Mouse (Mus musculus) forebrain, embryonic 16.5 days (tissue): Measurements from ENCODE around the gene Sult6b2. TPM values are rescaled to one million over a fixed set of nuclear protein-coding genes. Genes with fewer than 3 reads are reported as not detected.
A peak's percentile ranks its signal among the peaks of the same experiment; 100 is the strongest.

ENCODE experiments used
- ATAC-seq: fragments of 200-750 bp; cut with Nextera tagmentation; 2 replicates; pipeline ENCODE4 v1.8.0; 2017; ENCODE audit warnings: mild to moderate bottlenecking, moderate library complexity
- H3K27ac ChIP-seq: fragments of 300-500 bp; sonication (generic); 2 replicates; pipeline ENCODE4 v1.5.1; 2014; ENCODE audit warnings: low read length, control low read depth
- H3K27me3 ChIP-seq: fragments of 300-500 bp; sonication (generic); replicated peaks from 2 replicates; pipeline ENCODE4 v1.6.1; 2014; ENCODE audit warnings: low read length; ENCODE audit not compliant: control insufficient read depth, insufficient read depth
- H3K36me3 ChIP-seq: fragments of 300-500 bp; sonication (generic); 2 replicates; pipeline ENCODE4 v1.6.1; 2014; ENCODE audit not compliant: control insufficient read depth, insufficient read depth
- H3K4me1 ChIP-seq: fragments of 300-500 bp; sonication (generic); replicated peaks from 2 replicates; pipeline ENCODE4 v1.6.1; 2014; ENCODE audit warnings: low read length; ENCODE audit not compliant: control insufficient read depth, insufficient read depth
- H3K4me2 ChIP-seq: fragments of 300-500 bp; sonication (generic); 2 replicates; pipeline ENCODE4 v1.6.1; 2014; ENCODE audit warnings: mild to moderate bottlenecking, low read length, control low read depth
- H3K4me3 ChIP-seq: fragments of 300-500 bp; sonication (generic); replicated peaks from 2 replicates; pipeline ENCODE4 v1.5.1; 2014; ENCODE audit warnings: mild to moderate bottlenecking, low read length, control low read depth
- H3K9ac ChIP-seq: fragments of 300-500 bp; sonication (generic); replicated peaks from 2 replicates; pipeline ENCODE4 v1.6.1; 2014; ENCODE audit warnings: low read depth, low read length, control low read depth
- H3K9me3 ChIP-seq: fragments of 300-500 bp; sonication (generic); 2 replicates; pipeline ENCODE4 v1.6.1; 2016; ENCODE audit warnings: low read length; ENCODE audit not compliant: control insufficient read depth
- WGBS: fragments of 180-500 bp; shearing (Covaris S2); extraction: QIAGEN DNeasy Blood & Tissue Kit; methylation state at CpG from one replicate; pipeline ENCODE4 v1.1.7; 2014; 5-methylcytosine and 5-hydroxymethylcytosine counted together
- polyA plus RNA-seq: library from polyadenylated mRNA; unstranded; fragments of >200 nt; fragmentation: Nextera tagmentation; extraction: Ambion mirVana; gene quantifications from 2 replicates; pipeline ENCODE4 v1.2.1, GENCODE M21; 2015

The Sult6b2 gene
- polyA plus RNA-seq, 1 experiment from 2014 or later: 0.28 TPM

- no peak for ATAC-seq
Observed at GRCm38 (mm10) chr6:142837326-142837725, 33.0 kb upstream of the Sult6b2 start.

DNA sequence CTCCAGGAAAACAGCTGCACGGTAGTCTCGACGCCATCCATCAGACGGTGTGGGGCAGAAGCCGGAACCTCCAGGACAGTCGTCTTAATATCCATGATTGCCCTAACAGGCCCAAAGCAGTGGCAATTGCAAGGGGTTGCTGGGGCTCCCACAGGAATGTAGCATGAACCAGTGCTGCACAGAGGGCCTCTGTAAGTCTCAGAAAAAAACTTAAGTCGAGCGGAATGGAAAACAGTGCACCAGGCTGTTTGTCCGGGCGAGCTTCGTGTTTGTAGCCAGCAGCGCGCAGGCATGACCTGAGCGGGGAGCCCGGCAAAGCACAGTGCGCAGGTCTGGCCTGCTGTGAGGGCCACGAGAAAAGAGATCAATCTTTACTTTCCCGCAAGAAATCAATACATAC, 31.4 kb upstream of the Sult6b2 start:
- no peaks in the 10 kb centered on the region for H3K27me3 ChIP-seq
- H3K4me1 ChIP-seq: peaks cover 4% of the 10 kb centered on the region; the same call in 1 of the 2 replicates
- no peaks in the 10 kb centered on the region for H3K36me3 ChIP-seq
- H3K4me3 ChIP-seq: no peak overlapping the region
- H3K9me3 ChIP-seq: no peaks in the 10 kb centered on the region
- no peak overlapping the region for H3K27ac ChIP-seq
- WGBS: 58% methylated on average over 18 of the region's 18 CpGs
- H3K9ac ChIP-seq: no peak overlapping the region
- no peak overlapping the region for H3K4me2 ChIP-seq
- ATAC-seq: peak; percentile 82

More at GRCm38 (mm10) chr6:142837326-142837725, 33.0 kb upstream of the Sult6b2 start:
- WGBS: 93% methylated on average over 9 of the region's 9 CpGs
- H3K4me3 ChIP-seq: no peak overlapping the region
- H3K27ac ChIP-seq: no peak overlapping the region
- H3K4me2 ChIP-seq: no peak overlapping the region
- no peaks in the 10 kb centered on the region for H3K9me3 ChIP-seq
- H3K27me3 ChIP-seq: no peaks in the 10 kb centered on the region
- peaks cover 4% of the 10 kb centered on the region; the same call in 1 of the 2 replicates for H3K4me1 ChIP-seq
- no peak overlapping the region for H3K9ac ChIP-seq
- H3K36me3 ChIP-seq: no peaks in the 10 kb centered on the region

DNA sequence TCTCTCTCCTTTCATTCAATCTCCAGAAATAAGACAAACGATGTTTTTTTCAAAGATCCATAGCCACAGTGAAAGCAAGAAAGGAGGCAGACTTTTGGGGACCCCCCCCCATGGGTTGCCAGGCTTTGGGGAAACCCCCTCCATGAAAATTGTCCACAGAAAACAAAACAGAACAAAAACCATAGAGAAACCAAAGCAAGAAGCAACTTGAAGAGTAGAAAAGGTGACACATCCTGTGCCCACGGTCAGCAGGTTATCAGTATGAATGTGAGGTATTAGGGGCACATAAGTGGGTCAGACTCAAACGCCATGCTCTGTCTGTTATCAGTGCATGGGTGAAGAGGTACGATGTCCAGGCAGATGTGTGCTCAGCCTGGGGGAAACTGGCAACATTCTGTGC, 30.6 kb upstream of the Sult6b2 start:
- Histone ChIP-seq H3K36me3 (no peaks in the 10 kb centered on the region), H3K4me2 (no peak overlapping the region), H3K27ac (no peak overlapping the region), H3K9me3 (no peaks in the 10 kb centered on the region), H3K4me3 (no peak overlapping the region), H3K27me3 (no peaks in the 10 kb centered on the region), H3K4me1 (peaks cover 4% of the 10 kb centered on the region; the same call in 1 of the 2 replicates), H3K9ac (no peak overlapping the region)
- 85% methylated on average over 4 of the region's 4 CpGs for WGBS
- ATAC-seq: no peak

DNA sequence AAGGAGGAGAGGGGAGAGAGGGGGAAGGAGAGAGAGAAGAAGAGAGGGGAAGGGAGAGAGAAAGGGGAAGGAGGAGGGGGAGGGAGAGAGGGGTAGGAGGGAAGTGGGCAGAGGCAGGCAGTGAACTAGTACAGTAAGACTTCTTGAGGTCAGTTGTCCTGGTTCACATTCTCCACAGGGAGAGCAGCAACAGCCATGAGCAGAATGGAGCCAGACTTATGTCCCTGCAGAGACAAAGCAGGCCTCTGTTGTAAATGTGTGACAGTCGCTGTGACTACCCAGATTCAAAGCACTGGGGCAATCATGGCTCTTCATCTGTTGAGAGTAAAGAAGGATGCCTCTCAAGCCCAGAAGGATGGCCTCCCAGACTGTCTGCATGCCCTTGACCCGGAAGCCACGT, 27.4 kb upstream of the Sult6b2 start:
- Histone ChIP-seq H3K36me3 (peaks cover 4% of the 10 kb centered on the region; the same call in 1 of the 2 replicates), H3K9ac (no peak overlapping the region), H3K4me1 (peaks cover 4% of the 10 kb centered on the region; the same call in 1 of the 2 replicates), H3K27ac (no peak overlapping the region), H3K9me3 (no peaks in the 10 kb centered on the region), H3K27me3 (no peaks in the 10 kb centered on the region), H3K4me3 (no peak overlapping the region), H3K4me2 (no peak overlapping the region)
- 88% methylated on average over 3 of the region's 3 CpGs for WGBS
- ATAC-seq: no peak

DNA sequence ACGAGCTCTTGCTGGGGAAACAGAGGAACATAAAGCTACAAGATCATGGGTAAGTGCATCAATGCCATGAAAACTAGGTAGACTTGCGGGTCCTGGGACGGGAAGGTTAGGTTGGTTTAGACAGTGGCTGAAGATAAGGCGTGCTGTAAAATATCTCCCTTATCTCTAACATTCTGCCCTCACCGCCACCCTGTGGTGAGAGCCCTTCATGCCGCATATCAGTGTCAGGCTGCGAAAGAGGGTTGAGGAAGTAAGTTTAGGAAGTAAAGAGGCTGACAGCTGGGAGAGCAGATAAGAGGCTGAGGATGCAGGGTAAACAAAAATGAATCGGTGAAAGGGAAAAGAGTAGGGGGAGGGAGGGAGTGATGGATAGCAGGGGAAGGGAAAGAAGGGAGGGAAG, 26.9 kb upstream of the Sult6b2 start:
- H3K27ac ChIP-seq: no peak overlapping the region
- H3K4me2 ChIP-seq: no peak overlapping the region
- H3K9ac ChIP-seq: no peak overlapping the region
- H3K36me3 ChIP-seq: peaks cover 4% of the 10 kb centered on the region; the same call in 1 of the 2 replicates
- no peaks in the 10 kb centered on the region for H3K27me3 ChIP-seq
- peaks cover 4% of the 10 kb centered on the region; the same call in 1 of the 2 replicates for H3K4me1 ChIP-seq
- H3K9me3 ChIP-seq: no peaks in the 10 kb centered on the region
- ATAC-seq: no peak
- no peak overlapping the region for H3K4me3 ChIP-seq
- 65% methylated on average over 8 of the region's 8 CpGs for WGBS

GRCm38 (mm10) chr6:142830221-142830620, 25.9 kb upstream of the Sult6b2 start:
- WGBS: 92% methylated on average over 3 of the region's 3 CpGs
- H3K9me3 ChIP-seq: no peaks in the 10 kb centered on the region
- no peak overlapping the region for H3K9ac ChIP-seq
- no peaks in the 10 kb centered on the region for H3K27me3 ChIP-seq
- no peak for ATAC-seq
- H3K4me1 ChIP-seq: peaks cover 4% of the 10 kb centered on the region; the same call in 1 of the 2 replicates
- H3K4me2 ChIP-seq: no peak overlapping the region
- H3K36me3 ChIP-seq: peaks cover 4% of the 10 kb centered on the region; the same call in 1 of the 2 replicates
- H3K4me3 ChIP-seq: no peak overlapping the region
- H3K27ac ChIP-seq: no peak overlapping the region

GRCm38 (mm10) chr6:142825449-142825848, 21.1 kb upstream of the Sult6b2 start:
- H3K9me3 ChIP-seq: no peaks in the 10 kb centered on the region
- H3K9ac ChIP-seq: no peak overlapping the region
- 69% methylated on average over 5 of the region's 5 CpGs for WGBS

GRCm38 (mm10) chr6:142823008-142823787, 18.9 kb upstream of the Sult6b2 start:
- no peaks in the 10 kb centered on the region for H3K4me1 ChIP-seq
- H3K4me3 ChIP-seq: no peak overlapping the region
- H3K9me3 ChIP-seq: no peaks in the 10 kb centered on the region
- no peak overlapping the region for H3K4me2 ChIP-seq
- no peak overlapping the region for H3K9ac ChIP-seq
- no peaks in the 10 kb centered on the region for H3K27me3 ChIP-seq
- no peaks in the 10 kb centered on the region for H3K36me3 ChIP-seq
- no peak overlapping the region for H3K27ac ChIP-seq
- no peak for ATAC-seq
- 89% methylated on average over 5 of the region's 5 CpGs for WGBS

More at GRCm38 (mm10) chr6:142825449-142825848, 21.1 kb upstream of the Sult6b2 start:
- H3K4me2 ChIP-seq: no peak overlapping the region
- H3K27me3 ChIP-seq: no peaks in the 10 kb centered on the region
- no peaks in the 10 kb centered on the region for H3K4me1 ChIP-seq
- no peak overlapping the region for H3K27ac ChIP-seq
- no peak overlapping the region for H3K4me3 ChIP-seq
- H3K36me3 ChIP-seq: peaks cover 4% of the 10 kb centered on the region; the same call in 1 of the 2 replicates
- ATAC-seq: no peak

DNA sequence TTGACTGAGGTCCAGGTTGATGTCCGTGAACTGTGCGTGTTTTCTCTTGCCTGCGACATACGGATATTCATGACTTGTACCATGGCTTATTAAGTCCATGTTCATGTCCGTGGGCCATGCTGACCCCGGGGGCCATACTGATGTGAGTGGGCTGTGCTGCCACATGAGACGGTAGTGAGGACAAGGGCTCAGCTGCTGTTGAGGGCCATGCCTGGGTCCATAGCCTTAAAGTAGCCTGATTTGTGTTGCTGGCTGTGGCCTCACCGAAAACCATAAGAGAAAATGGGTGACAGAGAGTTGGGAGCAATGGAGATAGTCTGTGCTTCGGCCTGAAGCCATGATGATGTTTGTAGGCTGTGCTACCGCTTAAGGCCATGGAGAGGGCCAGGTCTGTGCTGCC, 14.0 kb upstream of the Sult6b2 start:
- Histone ChIP-seq H3K27ac (no peak overlapping the region), H3K4me2 (no peak overlapping the region), H3K4me3 (no peak overlapping the region), H3K36me3 (no peaks in the 10 kb centered on the region), H3K9ac (no peak overlapping the region), H3K4me1 (peaks cover 14% of the 10 kb centered on the region), H3K27me3 (no peaks in the 10 kb centered on the region), H3K9me3 (no peaks in the 10 kb centered on the region)
- no peak for ATAC-seq
- 97% methylated on average over 10 of the region's 10 CpGs for WGBS
